Mouse (Mus musculus) midbrain, embryonic 13.5 days (tissue): ENCODE measurements around the gene Nhlrc4. TPM values are rescaled to one million over a fixed set of nuclear protein-coding genes. Genes with fewer than 3 reads are reported as not detected.

Experiments used
- ATAC-seq: fragments of 200-750 bp; cut with Nextera tagmentation; 2 replicates; pipeline ENCODE4 v1.8.0; 2017; ENCODE audit warnings: mild to moderate bottlenecking, moderate TSS enrichment, moderate library complexity
- H3K27ac ChIP-seq: fragments of 300-500 bp; sonication (generic); 2 replicates; pipeline ENCODE4 v1.5.1; 2015; ENCODE audit warnings: inconsistent platforms, mild to moderate bottlenecking, moderate library complexity
- H3K27me3 ChIP-seq: fragments of 300-500 bp; sonication (generic); 2 replicates; pipeline ENCODE4 v1.6.1; 2015; ENCODE audit warnings: mild to moderate bottlenecking, inconsistent platforms
- H3K36me3 ChIP-seq: fragments of 300-500 bp; sonication (generic); 2 replicates; pipeline ENCODE4 v1.6.1; 2015; ENCODE audit warnings: mild to moderate bottlenecking, inconsistent platforms
- H3K4me1 ChIP-seq: fragments of 300-500 bp; sonication (generic); replicated peaks from 2 replicates; pipeline ENCODE4 v1.6.1; 2015; ENCODE audit warnings: inconsistent platforms
- H3K4me2 ChIP-seq: fragments of 300-500 bp; sonication (generic); replicated peaks from 2 replicates; pipeline ENCODE4 v1.6.1; 2015; ENCODE audit warnings: moderate library complexity, mild to moderate bottlenecking, inconsistent platforms
- H3K4me3 ChIP-seq: fragments of 300-500 bp; sonication (generic); replicated peaks from 2 replicates; pipeline ENCODE4 v1.5.1; 2015; ENCODE audit warnings: mild to moderate bottlenecking, inconsistent platforms
- H3K9ac ChIP-seq: fragments of 300-500 bp; sonication (generic); replicated peaks from 2 replicates; pipeline ENCODE4 v1.6.1; 2015; ENCODE audit warnings: mild to moderate bottlenecking, inconsistent platforms
- H3K9me3 ChIP-seq: fragments of 300-500 bp; sonication (generic); 2 replicates; pipeline ENCODE4 v1.6.1; 2016; ENCODE audit warnings: mild to moderate bottlenecking, inconsistent platforms
- WGBS: fragments of 180-500 bp; shearing (Covaris S2); methylation state at CpG from one replicate; pipeline ENCODE4 v1.1.7; 2015; 5-methylcytosine and 5-hydroxymethylcytosine counted together
- polyA plus RNA-seq: library from polyadenylated mRNA; unstranded; fragments of >200 nt; fragmentation: Nextera tagmentation; extraction: Ambion mirVana; gene quantifications from 2 replicates; pipeline ENCODE4 v1.2.1, GENCODE M21; 2015

Nhlrc4 gene
- polyA plus RNA-seq, 1 experiment from 2014 or later = not detected

- Histone ChIP-seq H3K9ac (no peak overlapping the region), H3K9me3 (no peaks in the 10 kb centered on the region), H3K27ac (peak overlapping the region; percentile 78), H3K36me3 (0 out of 2 replicates have a peak, but pooled peaks cover 9% of the 10 kb centered on the region), H3K4me1 (peaks cover 8% of the 10 kb centered on the region), H3K4me2 (no peak overlapping the region), H3K27me3 (no peaks in the 10 kb centered on the region), H3K4me3 (no peak overlapping the region)
- 35% methylated on average over 2 of the region's 2 CpGs for WGBS
- peak; percentile 89 for ATAC-seq
These were observed 50.7 kb downstream of the Nhlrc4 start for GRCm38 (mm10) chr17:25893975-25894617.

Other genes with a start within 250 kb of the Nhlrc4 start
- 0.73 and 0.78 TPM in 2 replicates for gene Gng13, start 227.8 kb downstream of the Nhlrc4 start, polyA plus RNA-seq
- 12.8 and 14.1 TPM in 2 replicates for gene Chtf18, start 217.5 kb downstream of the Nhlrc4 start, polyA plus RNA-seq
- 23.2 and 24.1 TPM in 2 replicates for gene Rpusd1, start 217.3 kb downstream of the Nhlrc4 start, polyA plus RNA-seq
- gene Mslnl, start 208.9 kb downstream of the Nhlrc4 start, polyA plus RNA-seq = not detected in 2 replicates
- gene Msln, start 190.6 kb downstream of the Nhlrc4 start, polyA plus RNA-seq = not detected in 2 replicates
- 28.0 and 29.6 TPM in 2 replicates for gene Narfl, start 171.2 kb downstream of the Nhlrc4 start, polyA plus RNA-seq
- gene Haghl, start 159.3 kb downstream of the Nhlrc4 start, polyA plus RNA-seq = 137 and 157 TPM in 2 replicates
- 0.31 and 0.42 TPM in 2 replicates for gene Ccdc78, start 158.4 kb downstream of the Nhlrc4 start, polyA plus RNA-seq
- 89.8 and 93.0 TPM in 2 replicates for gene Fam173a, start 152.1 kb downstream of the Nhlrc4 start, polyA plus RNA-seq
- not detected in 2 replicates for gene AC134908.4, start 149.3 kb downstream of the Nhlrc4 start, polyA plus RNA-seq
- 32.1 and 36.6 TPM in 2 replicates for gene Metrn, start 147.8 kb downstream of the Nhlrc4 start, polyA plus RNA-seq
- 32.4 and 35.2 TPM in 2 replicates for gene Fbxl16, start 135.9 kb downstream of the Nhlrc4 start, polyA plus RNA-seq
- gene Wdr24, start 121.3 kb downstream of the Nhlrc4 start, polyA plus RNA-seq = 31.1 and 31.2 TPM in 2 replicates
- gene Jmjd8, start 116.1 kb downstream of the Nhlrc4 start, polyA plus RNA-seq = 72.8 and 74.6 TPM in 2 replicates
- 314 and 316 TPM in 2 replicates for gene Stub1, start 111.6 kb downstream of the Nhlrc4 start, polyA plus RNA-seq
- gene Rhbdl1, start 107.7 kb downstream of the Nhlrc4 start, polyA plus RNA-seq = 17.3 and 18.1 TPM in 2 replicates
- 7.5 and 8.0 TPM in 2 replicates for gene Gm20683, start 103.2 kb downstream of the Nhlrc4 start, polyA plus RNA-seq
- 15.6 and 16.4 TPM in 2 replicates for gene Rhot2, start 100.1 kb downstream of the Nhlrc4 start, polyA plus RNA-seq
- gene Wdr90, start 83.5 kb downstream of the Nhlrc4 start, polyA plus RNA-seq = 20.1 and 22.4 TPM in 2 replicates
- 8.0 and 10.4 TPM in 2 replicates for gene Mcrip2, start 76.2 kb downstream of the Nhlrc4 start, polyA plus RNA-seq
- gene Mettl26, start 69.9 kb downstream of the Nhlrc4 start, polyA plus RNA-seq = 69.7 and 75.4 TPM in 2 replicates
- gene Wfikkn1, start 64.1 kb downstream of the Nhlrc4 start, polyA plus RNA-seq = 0.61 and 0.70 TPM in 2 replicates
- gene Rab40c, start 25.2 kb downstream of the Nhlrc4 start, polyA plus RNA-seq = 44.3 and 47.1 TPM in 2 replicates
- 56.9 and 58.0 TPM in 2 replicates for gene Pigq, start within 50 bp of the Nhlrc4 start, polyA plus RNA-seq
- 0.48 and 0.62 TPM in 2 replicates for gene A930017K11Rik, start 7.6 kb upstream of the Nhlrc4 start, polyA plus RNA-seq
- 19.1 and 21.1 TPM in 2 replicates for gene Capn15, start 40.8 kb upstream of the Nhlrc4 start, polyA plus RNA-seq
- 27.6 and 35.0 TPM in 2 replicates for gene Rab11fip3, start 124.6 kb upstream of the Nhlrc4 start, polyA plus RNA-seq
- 27.0 and 28.2 TPM in 2 replicates for gene Decr2, start 145.4 kb upstream of the Nhlrc4 start, polyA plus RNA-seq
- gene Nme4, start 150.6 kb upstream of the Nhlrc4 start, polyA plus RNA-seq = 31.8 and 36.8 TPM in 2 replicates
- gene Tmem8, start 168.3 kb upstream of the Nhlrc4 start, polyA plus RNA-seq = 2.4 and 2.6 TPM in 2 replicates
- 182 and 191 TPM in 2 replicates for gene Mrpl28, start 178.5 kb upstream of the Nhlrc4 start, polyA plus RNA-seq
- 17.3 and 21.6 TPM in 2 replicates for gene Axin1, start 193.7 kb upstream of the Nhlrc4 start, polyA plus RNA-seq